Mouse (Mus musculus) erythroblast, embryonic 14.5 days (primary cell): ENCODE measurements at regions not wholly inside any gene's neighbourhood (a gene's known extent, or its start where the extent isn't known, plus 50 kb on each side); places are given as distances from the start of the nearest gene placed in this dataset.

ENCODE experiments used
- GATA1 ChIP-seq: IDR thresholded peaks from 2 replicates; pipeline ENCODE4 v1.6.1; 2012; ENCODE audit warnings: low read length, inconsistent platforms, mixed read lengths
- TAL1 ChIP-seq: IDR thresholded peaks from 3 replicates; pipeline ENCODE4 v1.6.1; 2012; ENCODE audit warnings: low read length, inconsistent platforms, mixed read lengths

GRCm38 (mm10) chr7:37270841-37271240 lies 502.6 kb downstream of the Zfp536 start:
- no peak for TF ChIP-seq TAL1
- TF ChIP-seq GATA1 = no peak
